Mouse (Mus musculus) heart, embryonic 13.5 days (tissue): ENCODE measurements around the gene Sema6b. TPM values are rescaled to one million over a fixed set of nuclear protein-coding genes. Genes with fewer than 3 reads are reported as not detected.

Source experiments
- ATAC-seq: fragments of 200-750 bp; cut with Nextera tagmentation; 2 replicates; pipeline ENCODE4 v1.8.0; 2017; ENCODE audit warnings: moderate TSS enrichment; ENCODE audit not compliant: insufficient number of reproducible peaks, low FRiP score, low TSS enrichment; ENCODE audit errors: extremely low read depth
- H3K27ac ChIP-seq: fragments of 300-500 bp; sonication (generic); replicated peaks from 2 replicates; pipeline ENCODE4 v1.5.1; 2015; ENCODE audit warnings: moderate library complexity, mild to moderate bottlenecking, inconsistent platforms
- H3K27me3 ChIP-seq: fragments of 300-500 bp; sonication (generic); replicated peaks from 2 replicates; pipeline ENCODE4 v1.6.1; 2015; ENCODE audit warnings: mild to moderate bottlenecking, inconsistent platforms
- H3K36me3 ChIP-seq: fragments of 300-500 bp; sonication (generic); 2 replicates; pipeline ENCODE4 v1.6.1; 2015; ENCODE audit warnings: mild to moderate bottlenecking, inconsistent platforms
- H3K4me1 ChIP-seq: fragments of 300-500 bp; sonication (generic); 2 replicates; pipeline ENCODE4 v1.6.1; 2015; ENCODE audit warnings: inconsistent platforms
- H3K4me2 ChIP-seq: fragments of 300-500 bp; sonication (generic); 2 replicates; pipeline ENCODE4 v1.6.1; 2015; ENCODE audit warnings: inconsistent platforms, mild to moderate bottlenecking, moderate library complexity
- H3K4me3 ChIP-seq: fragments of 300-500 bp; sonication (generic); 2 replicates; pipeline ENCODE4 v1.5.1; 2015; ENCODE audit warnings: moderate library complexity, mild to moderate bottlenecking, inconsistent platforms
- H3K9ac ChIP-seq: fragments of 300-500 bp; sonication (generic); 2 replicates; pipeline ENCODE4 v1.6.1; 2015; ENCODE audit warnings: inconsistent platforms, mild to moderate bottlenecking, moderate library complexity
- H3K9me3 ChIP-seq: fragments of 300-500 bp; sonication (generic); 2 replicates; pipeline ENCODE4 v1.6.1; 2016; ENCODE audit warnings: inconsistent platforms
- WGBS: fragments of 180-500 bp; shearing (Covaris S2); methylation state at CpG from one replicate; pipeline ENCODE4 v1.1.7; 2015; ENCODE audit warnings: mixed read lengths; 5-methylcytosine and 5-hydroxymethylcytosine counted together
- polyA plus RNA-seq: library from polyadenylated mRNA; unstranded; fragments of >200 nt; fragmentation: Nextera tagmentation; extraction: Ambion mirVana; gene quantifications from 2 replicates; pipeline ENCODE4 v1.2.1, GENCODE M21; 2015

Sema6b gene
- polyA plus RNA-seq, 1 experiment from 2014 or later: 0.59 TPM

GRCm38 (mm10) chr17:56128246-56128645, 11.9 kb downstream of the Sema6b start:
- no peak overlapping the region for H3K27ac ChIP-seq
- H3K36me3 ChIP-seq: no peaks in the 10 kb centered on the region
- no peak overlapping the region for H3K9ac ChIP-seq
- peaks cover 14% of the 10 kb centered on the region for H3K4me1 ChIP-seq
- no peak overlapping the region for H3K4me2 ChIP-seq
- peaks cover 36% of the 10 kb centered on the region for H3K27me3 ChIP-seq
- no peak for ATAC-seq
- no peak overlapping the region for H3K4me3 ChIP-seq
- H3K9me3 ChIP-seq: peaks cover 4% of the 10 kb centered on the region; the same call in 1 of the 2 replicates
- 78% methylated on average over 15 of the region's 15 CpGs for whole genome bisulfite sequencing

- Histone ChIP-seq H3K4me3 (no peak overlapping the region), H3K4me1 (peaks cover 11% of the 10 kb centered on the region), H3K4me2 (no peak overlapping the region), H3K9me3 (peaks cover 13% of the 10 kb centered on the region), H3K36me3 (peaks cover 3% of the 10 kb centered on the region; the same call in 1 of the 2 replicates), H3K27me3 (peaks cover 57% of the 10 kb centered on the region), H3K9ac (no peak overlapping the region), H3K27ac (no peak overlapping the region)
- 71% methylated on average over 11 of the region's 11 CpGs for WGBS
- no peak for ATAC-seq
Observed at GRCm38 (mm10) chr17:56126175-56126574, 14.0 kb downstream of the Sema6b start.

GRCm38 (mm10) chr17:56125276-56125630, 14.9 kb downstream of the Sema6b start:
- Histone ChIP-seq H3K36me3 (peaks cover 3% of the 10 kb centered on the region; the same call in 1 of the 2 replicates), H3K27ac (no peak overlapping the region), H3K4me3 (no peak overlapping the region), H3K4me1 (peaks cover 18% of the 10 kb centered on the region), H3K9ac (no peak overlapping the region), H3K4me2 (no peak overlapping the region), H3K9me3 (peaks cover 9% of the 10 kb centered on the region), H3K27me3 (peaks cover 66% of the 10 kb centered on the region)
- WGBS: 78% methylated on average over 4 of the region's 4 CpGs
- no peak for ATAC-seq

- peak overlapping the region; percentile 72 for H3K9ac ChIP-seq
- no peak overlapping the region for H3K27ac ChIP-seq
- ATAC-seq: no peak
- H3K4me1 ChIP-seq: peaks cover 24% of the 10 kb centered on the region
- peaks cover 3% of the 10 kb centered on the region; the same call in 1 of the 2 replicates for H3K36me3 ChIP-seq
- peaks cover 9% of the 10 kb centered on the region for H3K9me3 ChIP-seq
- peak overlapping the region; percentile 88 for H3K4me2 ChIP-seq
- H3K4me3 ChIP-seq: peak overlapping the region; percentile 56
- 5% methylated on average over 59 of the region's 59 CpGs for WGBS
- H3K27me3 ChIP-seq: peaks cover 72% of the 10 kb centered on the region
Observed at GRCm38 (mm10) chr17:56124377-56125275, 15.5 kb downstream of the Sema6b start.

GRCm38 (mm10) chr17:56123681-56124340, 16.3 kb downstream of the Sema6b start:
- H3K36me3 ChIP-seq: peaks cover 3% of the 10 kb centered on the region; the same call in 1 of the 2 replicates
- ATAC-seq: no peak
- H3K9ac ChIP-seq: peak overlapping the region; percentile 72
- peak overlapping the region; percentile 88 for H3K4me2 ChIP-seq
- H3K27ac ChIP-seq: no peak overlapping the region
- H3K9me3 ChIP-seq: peaks cover 9% of the 10 kb centered on the region
- peak overlapping the region; percentile 56 for H3K4me3 ChIP-seq
- peaks cover 28% of the 10 kb centered on the region for H3K4me1 ChIP-seq
- 32% methylated on average over 59 of the region's 59 CpGs for WGBS
- H3K27me3 ChIP-seq: peaks cover 81% of the 10 kb centered on the region

- ATAC-seq: no peak
- H3K4me1 ChIP-seq: peaks cover 28% of the 10 kb centered on the region
- H3K4me2 ChIP-seq: no peak overlapping the region
- H3K36me3 ChIP-seq: peaks cover 3% of the 10 kb centered on the region; the same call in 1 of the 2 replicates
- H3K27me3 ChIP-seq: peaks cover 87% of the 10 kb centered on the region
- peaks cover 9% of the 10 kb centered on the region for H3K9me3 ChIP-seq
- 88% methylated on average over 12 of the region's 12 CpGs for WGBS
- H3K27ac ChIP-seq: no peak overlapping the region
- no peak overlapping the region for H3K4me3 ChIP-seq
- no peak overlapping the region for H3K9ac ChIP-seq
Observed at GRCm38 (mm10) chr17:56123161-56123560, 17.0 kb downstream of the Sema6b start.

- no peak for ATAC-seq
- Histone ChIP-seq H3K9ac (no peak within 1 kb of the TSS), H3K4me1 (peaks cover 33% of the 10 kb centered on the region), H3K27ac (no peak within 1 kb of the TSS), H3K4me2 (no peak within 1 kb of the TSS), H3K9me3 (peaks cover 9% of the 10 kb centered on the region), H3K36me3 (peaks cover 3% of the 10 kb centered on the region; the same call in 1 of the 2 replicates), H3K27me3 (peaks cover 93% of the 10 kb centered on the region), H3K4me3 (0 out of 2 replicates have a peak within 1 kb of the TSS, but pooled peaks have one; percentile 42)
- WGBS: 42% methylated on average over 2 of the region's 2 CpGs
Observed at GRCm38 (mm10) chr17:56121826-56122225, 18.3 kb downstream of the Sema6b start, which contains the start of gene Lrg1. Gene Lrg1 (minus strand): TSS chr17:56122001.

- no peak overlapping the region for H3K27ac ChIP-seq
- H3K4me2 ChIP-seq: peak overlapping the region; percentile 70
- WGBS: 4% methylated on average over 66 of the region's 66 CpGs
- H3K4me3 ChIP-seq: peak overlapping the region; percentile 42
- peaks cover 9% of the 10 kb centered on the region for H3K9me3 ChIP-seq
- peaks cover 33% of the 10 kb centered on the region for H3K4me1 ChIP-seq
- peaks cover 3% of the 10 kb centered on the region; the same call in 1 of the 2 replicates for H3K36me3 ChIP-seq
- H3K27me3 ChIP-seq: peaks cover 95% of the 10 kb centered on the region
- H3K9ac ChIP-seq: peak overlapping the region; percentile 34
- no peak for ATAC-seq
Observed at GRCm38 (mm10) chr17:56119981-56120880, 19.9 kb downstream of the Sema6b start.

- no peak overlapping the region for H3K27ac ChIP-seq
- peaks cover 29% of the 10 kb centered on the region for H3K4me1 ChIP-seq
- 35% methylated on average over 12 of the region's 12 CpGs for whole genome bisulfite sequencing
- H3K36me3 ChIP-seq: peaks cover 3% of the 10 kb centered on the region; the same call in 1 of the 2 replicates
- peaks cover 92% of the 10 kb centered on the region for H3K27me3 ChIP-seq
- peak overlapping the region; percentile 34 for H3K9ac ChIP-seq
- no peak for ATAC-seq
- H3K4me2 ChIP-seq: peak overlapping the region; percentile 70
- peak overlapping the region; percentile 42 for H3K4me3 ChIP-seq
- peaks cover 9% of the 10 kb centered on the region for H3K9me3 ChIP-seq
Observed at GRCm38 (mm10) chr17:56119431-56119830, 20.7 kb downstream of the Sema6b start.

GRCm38 (mm10) chr17:56117251-56117710, 22.9 kb downstream of the Sema6b start, which contains the start of gene Plin5:
Gene Plin5 (minus strand): TSS chr17:56117596.
- ATAC-seq: no peak
- H3K9me3 ChIP-seq: peaks cover 2% of the 10 kb centered on the region
- peak within 1 kb of the TSS; percentile 37 for H3K4me3 ChIP-seq
- no peak within 1 kb of the TSS for H3K9ac ChIP-seq
- no peak within 1 kb of the TSS for H3K27ac ChIP-seq
- H3K4me2 ChIP-seq: peak within 1 kb of the TSS; percentile 67
- WGBS: 2% methylated on average over 26 of the region's 27 CpGs
- peaks cover under 1% of the 10 kb centered on the region; the same call in 1 of the 2 replicates for H3K36me3 ChIP-seq
- peaks cover 70% of the 10 kb centered on the region for H3K27me3 ChIP-seq
- peaks cover 22% of the 10 kb centered on the region for H3K4me1 ChIP-seq
